Mouse (Mus musculus) cerebellum, postnatal 10 days (tissue): Measurements from ENCODE around the gene Myadm.

ENCODE experiments used
- DNase-seq, 2 experiments: peaks; one replicate each; pipeline ENCODE4 v3.0.0; 2021; ENCODE audit warnings: mixed read lengths in 2 of 2

Myadm gene

DNA sequence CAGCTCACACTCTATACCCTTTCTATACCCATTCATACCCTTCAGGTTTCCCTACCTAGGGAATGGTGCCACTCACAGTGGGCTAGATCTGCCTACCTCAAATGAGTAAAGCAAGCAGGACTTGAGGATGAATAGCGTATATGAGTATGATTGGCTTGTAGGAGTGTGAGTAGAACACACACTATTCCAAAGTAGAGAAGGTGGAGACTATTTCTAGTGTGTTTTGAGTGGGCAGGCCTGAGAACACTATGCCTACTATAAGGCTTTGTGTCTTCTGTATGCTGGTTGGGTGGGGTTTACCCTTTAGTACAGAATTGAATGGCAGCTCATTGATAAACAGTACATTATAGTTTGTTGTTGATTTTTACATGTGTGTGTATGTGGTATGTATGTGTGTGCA, 34.9 kb downstream of the Myadm start:
- DNase-seq: no peak

DNA sequence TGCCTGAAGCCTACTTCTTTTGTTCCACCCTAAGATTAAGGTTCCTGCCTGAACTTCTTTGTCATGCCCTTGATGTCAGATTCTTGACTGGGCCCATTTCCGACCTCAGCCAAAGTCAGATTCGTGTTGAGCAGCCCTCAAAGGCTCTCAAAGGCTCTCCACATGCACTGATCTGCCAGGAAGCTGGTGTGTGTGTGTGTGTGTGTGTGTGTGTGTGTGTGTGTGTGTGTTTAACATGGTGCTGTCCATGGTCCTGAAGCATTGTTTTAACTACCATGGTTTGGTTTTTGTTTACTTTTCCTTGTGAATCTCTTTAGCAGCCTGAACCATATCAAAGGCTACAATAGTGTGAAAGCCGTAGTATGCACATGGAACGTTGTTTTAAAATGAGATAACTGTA, 39.1 kb downstream of the Myadm start:
- DNase-seq: no peak

DNA sequence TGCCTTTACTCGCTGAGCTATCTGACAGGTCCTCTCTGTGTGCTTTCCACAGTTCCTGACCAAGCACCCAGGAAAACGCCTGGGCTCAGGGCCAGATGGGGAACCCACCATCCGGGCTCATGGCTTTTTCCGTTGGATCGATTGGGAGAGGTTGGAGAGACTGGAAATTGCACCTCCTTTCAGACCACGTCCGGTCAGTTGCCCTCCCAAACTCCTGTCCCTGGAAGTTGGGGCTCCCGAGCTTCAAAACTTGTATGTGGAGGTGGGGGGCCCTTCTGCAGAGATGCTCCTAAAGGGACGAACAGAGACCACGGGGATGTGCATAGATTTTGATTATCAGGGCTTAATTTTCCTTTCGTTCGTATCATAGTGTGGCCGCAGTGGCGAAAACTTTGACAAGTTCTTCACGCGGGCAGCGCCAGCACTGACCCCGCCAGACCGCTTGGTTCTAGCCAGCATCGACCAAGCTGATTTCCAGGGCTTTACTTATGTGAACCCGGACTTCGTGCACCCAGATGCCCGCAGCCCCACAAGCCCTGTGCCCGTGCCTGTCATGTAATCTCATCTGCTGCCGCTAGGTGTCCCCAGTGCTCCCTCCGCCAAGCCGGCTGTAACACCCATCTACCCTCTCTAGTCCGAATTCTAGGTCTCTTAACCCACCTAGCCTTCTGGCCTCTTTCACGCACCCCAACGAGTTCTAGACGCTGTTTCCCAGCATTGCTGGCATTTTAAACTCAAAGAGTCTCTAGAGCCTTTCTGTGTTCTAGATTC, 41.1 kb downstream of the Myadm start:
- DNase-seq: peak; percentile 90 to 91

DNA sequence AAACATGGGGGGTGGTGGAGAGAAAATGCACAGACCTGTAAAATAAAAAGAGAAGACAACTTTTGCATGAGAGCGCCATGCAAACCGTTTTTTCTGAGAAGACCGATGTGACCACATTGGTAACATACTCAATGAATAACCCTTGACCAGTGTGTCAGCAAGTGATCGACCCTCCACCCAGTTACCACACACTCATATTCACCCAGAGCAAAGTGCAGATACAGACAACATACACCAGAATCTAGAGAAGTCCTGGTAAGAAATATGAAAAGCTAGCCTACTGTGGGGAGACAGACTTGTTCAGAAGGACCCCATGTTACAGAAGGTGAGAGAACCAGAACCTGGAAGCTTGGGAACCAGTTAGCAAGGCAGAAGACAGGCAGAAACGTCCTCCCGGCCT, 42.3 kb downstream of the Myadm start:
- no peak for DNase-seq

- peak; percentile 90 to 95 for DNase-seq
Measured at GRCm38 (mm10) chr7:3331581-3332223, 42.8 kb downstream of the Myadm start.

DNA sequence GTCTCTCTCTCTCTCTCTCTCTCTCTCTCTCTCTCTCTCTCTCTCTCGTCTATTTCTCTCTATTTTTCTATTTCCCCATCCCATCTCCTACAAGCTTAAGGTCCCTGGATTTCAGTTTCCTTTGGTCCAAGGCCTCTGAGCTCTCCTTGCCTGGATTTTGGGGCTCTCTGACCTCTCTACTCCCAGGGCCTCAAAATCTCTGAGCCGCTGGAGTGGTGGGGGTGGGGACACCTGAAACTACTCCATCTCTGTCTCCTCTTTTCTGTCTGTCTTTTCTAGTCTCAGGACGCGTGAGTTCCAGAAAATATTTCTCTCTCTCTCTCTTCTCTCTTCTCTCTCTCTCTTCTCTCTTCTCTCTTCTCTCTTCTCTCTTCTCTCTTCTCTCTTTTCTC, 43.3 kb downstream of the Myadm start:
- DNase-seq: peak; percentile 47 to 59

DNA sequence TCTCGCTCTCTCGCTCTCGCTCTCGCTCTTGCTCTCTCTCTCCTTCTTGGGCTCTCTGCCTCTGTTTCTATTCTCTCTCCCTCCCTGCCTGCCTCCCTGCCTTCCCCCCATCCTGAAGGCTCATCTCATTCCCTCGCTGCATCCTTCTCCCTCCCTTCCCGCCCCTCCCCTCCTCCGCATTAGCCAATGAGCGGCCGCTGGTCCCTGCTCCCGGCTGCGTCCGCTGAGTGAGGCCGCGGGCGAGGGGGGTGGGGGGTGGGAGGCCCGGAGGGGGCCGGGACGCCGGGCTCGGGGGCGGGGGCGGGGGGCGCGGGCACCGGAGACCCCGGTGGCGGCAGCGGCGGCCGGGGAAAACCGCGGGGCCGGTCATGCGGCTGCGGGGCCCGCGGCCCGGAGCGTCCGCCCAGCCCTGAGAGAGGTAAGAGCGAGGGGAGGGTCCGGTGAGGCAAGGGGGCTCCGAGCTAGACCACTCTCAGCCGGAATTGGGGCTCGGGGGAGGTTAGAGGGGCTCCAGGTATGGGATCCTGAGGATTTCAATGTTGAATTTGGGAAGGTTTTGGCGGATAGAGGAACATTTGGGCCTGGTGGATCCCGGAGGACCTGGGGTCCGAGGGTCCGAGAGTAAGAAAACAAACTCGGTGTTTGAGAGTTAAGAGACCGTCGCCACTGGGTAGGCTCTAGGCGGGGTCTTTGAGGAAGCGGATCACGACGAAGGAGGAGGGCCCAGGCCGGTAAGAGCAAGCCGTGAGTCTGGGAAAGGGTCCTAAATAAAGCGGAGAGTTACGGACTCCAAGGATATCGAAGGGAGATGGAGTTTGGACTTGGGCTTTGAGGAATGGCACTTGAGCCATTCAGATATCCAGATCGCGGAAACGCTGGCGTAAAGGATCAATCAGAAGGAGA, 44.0 kb downstream of the Myadm start, which contains the start of gene Cacng7:
TSS of gene Cacng7 (plus strand) at position 337 of the 903 bp plus-strand sequence.
- DNase-seq: peak; percentile 85 to 88

DNA sequence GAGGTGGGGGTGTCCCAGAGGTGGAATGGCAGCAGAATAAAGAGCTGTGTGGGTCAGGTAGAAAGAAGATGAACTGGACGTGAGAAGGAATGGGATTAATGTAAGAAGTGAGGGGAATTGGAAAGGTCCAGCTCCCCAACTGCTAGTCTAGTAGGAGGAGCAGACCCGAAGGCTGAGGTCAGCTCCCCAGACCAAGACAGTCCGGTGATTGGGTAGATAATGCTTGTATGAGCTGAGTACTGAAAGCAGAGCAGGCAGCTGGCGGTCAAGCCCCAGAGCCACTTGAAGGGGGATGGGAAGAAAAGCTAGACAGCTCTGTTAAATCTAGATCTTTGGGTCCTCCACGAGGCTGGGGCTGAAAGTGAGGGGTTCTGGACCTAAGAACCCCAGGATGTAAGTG, 44.7 kb downstream of the Myadm start:
- DNase-seq: peak; percentile 37 to 51

DNA sequence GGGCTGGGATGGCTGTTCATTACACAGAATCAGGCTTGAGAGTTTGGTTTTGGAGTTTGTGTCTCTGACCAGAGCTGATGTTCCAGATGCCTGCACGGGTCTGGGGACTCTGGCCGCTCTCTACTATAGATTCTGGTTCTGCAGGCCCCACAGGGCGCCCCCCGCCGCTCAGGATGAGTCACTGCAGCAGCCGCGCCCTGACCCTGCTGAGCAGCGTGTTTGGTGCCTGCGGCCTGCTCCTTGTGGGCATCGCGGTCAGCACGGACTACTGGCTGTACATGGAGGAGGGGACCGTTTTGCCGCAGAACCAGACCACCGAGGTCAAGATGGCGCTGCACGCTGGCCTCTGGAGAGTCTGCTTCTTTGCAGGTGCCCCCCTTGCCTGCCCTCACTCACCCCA, 47.5 kb downstream of the Myadm start:
- peak; percentile 16 to 19 for DNase-seq

GRCm38 (mm10) chr7:3338286-3338935, 49.5 kb downstream of the Myadm start:
- no peak for DNase-seq

DNA sequence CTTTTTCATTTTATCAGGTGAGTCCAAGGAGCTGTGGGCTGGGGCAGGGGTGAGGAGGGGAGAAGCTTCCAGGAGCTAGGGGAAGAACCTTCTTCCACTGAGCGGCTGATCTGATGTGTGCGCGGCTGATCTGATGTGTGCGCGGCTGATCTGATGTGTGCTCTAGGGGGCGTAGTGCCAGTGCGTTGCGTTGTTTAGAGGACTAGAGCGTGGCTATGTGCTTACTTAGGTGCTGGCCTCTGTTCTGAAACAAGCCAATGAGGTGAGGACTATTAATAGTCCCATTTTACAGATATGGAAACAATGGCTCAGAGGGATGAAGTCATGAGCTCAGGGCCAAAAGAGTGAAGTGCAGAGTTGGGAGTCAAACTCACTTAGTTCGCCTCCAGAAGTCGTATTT, 50.1 kb downstream of the Myadm start:
- DNase-seq: no peak

GRCm38 (mm10) chr7:3343861-3344260, 55.0 kb downstream of the Myadm start:
- DNase-seq: no peak

GRCm38 (mm10) chr7:3345301-3345700, 56.4 kb downstream of the Myadm start:
- DNase-seq: no peak

GRCm38 (mm10) chr7:3347366-3348287, 58.7 kb downstream of the Myadm start:
- DNase-seq: no peak

DNA sequence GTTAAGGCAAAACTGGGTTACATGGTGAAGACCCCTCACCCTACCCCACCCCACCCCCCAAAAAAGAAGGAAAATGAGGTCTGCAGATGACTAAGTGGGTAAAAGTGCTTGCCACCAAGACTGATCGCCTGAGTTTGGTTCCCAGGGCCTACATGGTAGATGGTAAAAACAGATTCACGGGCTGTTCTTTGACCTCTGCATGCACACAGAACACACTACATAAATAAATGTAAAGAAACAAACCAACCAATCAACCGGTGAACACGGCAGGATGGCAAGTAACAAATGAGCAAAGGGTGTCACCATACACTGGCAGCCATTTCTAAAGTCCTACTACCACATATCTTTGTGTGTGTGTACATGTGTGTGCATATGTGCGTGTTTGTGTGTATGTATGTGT, 59.4 kb downstream of the Myadm start:
- DNase-seq: no peak

GRCm38 (mm10) chr7:3349775-3350174, 60.9 kb downstream of the Myadm start:
- no peak for DNase-seq
